Mouse (Mus musculus) heart, postnatal 0 days (tissue): ENCODE measurements around the gene Cox18. TPM values are rescaled to one million over a fixed set of nuclear protein-coding genes. Genes with fewer than 3 reads are reported as not detected.

Experiments
- ATAC-seq: fragments of 200-750 bp; cut with Nextera tagmentation; 2 replicates; pipeline ENCODE4 v1.8.0; 2017; ENCODE audit warnings: low read depth, moderate number of reproducible peaks, moderate library complexity; ENCODE audit not compliant: insufficient read depth
- DNase-seq: peaks from one replicate; pipeline ENCODE4 v3.0.0-alpha.2; 2016; ENCODE audit warnings: low spot score
- H3K27ac ChIP-seq: fragments of 300-500 bp; sonication (generic); 2 replicates; pipeline ENCODE4 v1.5.1; 2014; ENCODE audit warnings: low read depth, mild to moderate bottlenecking
- H3K27me3 ChIP-seq: fragments of 300-500 bp; sonication (generic); 2 replicates; pipeline ENCODE4 v1.6.1; 2014; ENCODE audit warnings: low read length, mixed read lengths; ENCODE audit not compliant: control insufficient read depth, insufficient read depth
- H3K36me3 ChIP-seq: fragments of 300-500 bp; sonication (generic); replicated peaks from 2 replicates; pipeline ENCODE4 v1.6.1; 2014; ENCODE audit warnings: low read length, mixed read lengths; ENCODE audit not compliant: control insufficient read depth, insufficient read depth
- H3K4me1 ChIP-seq: fragments of 300-500 bp; sonication (generic); 2 replicates; pipeline ENCODE4 v1.6.1; 2014; ENCODE audit warnings: antibody characterized with exemption; ENCODE audit not compliant: control insufficient read depth, insufficient read depth
- H3K4me2 ChIP-seq: fragments of 300-500 bp; sonication (generic); 2 replicates; pipeline ENCODE4 v1.6.1; 2014; ENCODE audit warnings: low read depth, mild to moderate bottlenecking, low read length, moderate library complexity
- H3K4me3 ChIP-seq: fragments of 300-500 bp; sonication (generic); 2 replicates; pipeline ENCODE4 v1.5.1; 2014; ENCODE audit warnings: low read depth, low read length
- H3K9ac ChIP-seq: fragments of 300-500 bp; sonication (generic); replicated peaks from 2 replicates; pipeline ENCODE4 v1.6.1; 2014; ENCODE audit warnings: low read depth, low read length, mixed read lengths
- H3K9me3 ChIP-seq: fragments of 300-500 bp; sonication (generic); replicated peaks from 2 replicates; pipeline ENCODE4 v1.6.1; 2016; ENCODE audit warnings: low read length; ENCODE audit not compliant: control insufficient read depth
- CTCF ChIP-seq: IDR thresholded peaks from 2 replicates; pipeline ENCODE4 v1.5.1; 2016; ENCODE audit warnings: antibody characterized with exemption, control low read depth, low read depth
- EP300 ChIP-seq: IDR thresholded peaks from 2 replicates; pipeline ENCODE4 v1.6.1; 2016; ENCODE audit warnings: antibody characterized with exemption, low read depth
- WGBS: fragments of 180-500 bp; shearing (Covaris S2); extraction: QIAGEN DNeasy Blood & Tissue Kit; methylation state at CpG from one replicate; pipeline ENCODE4 v1.1.7; 2014; 5-methylcytosine and 5-hydroxymethylcytosine counted together
- polyA plus RNA-seq: library from polyadenylated mRNA; unstranded; fragments of >200 nt; fragmentation: Nextera tagmentation; extraction: Ambion mirVana; gene quantifications from 2 replicates; pipeline ENCODE4 v1.2.1, GENCODE M21; 2015
- total RNA-seq: library from RNA; depleted of rRNA; stranded (reverse); fragments of >200 nt; gene quantifications from 2 replicates; pipeline ENCODE4 v1.2.3, GENCODE M21; 2014; ENCODE audit warnings: low replicate concordance

The Cox18 gene
- total and polyA plus RNA-seq, 2 experiments from 2014 or later: 24.8 to 32.0 TPM

GRCm38 (mm10) chr5:90246567-90246966 is 22.8 kb upstream of the Cox18 start:
- H3K27me3 ChIP-seq: no peaks in the 10 kb centered on the region
- DNase-seq: no peak
- no peaks in the 10 kb centered on the region for H3K4me1 ChIP-seq
- peaks cover 76% of the 10 kb centered on the region for H3K36me3 ChIP-seq
- H3K4me3 ChIP-seq: no peak overlapping the region
- no peak for TF ChIP-seq EP300
- no peak for TF ChIP-seq CTCF
- H3K4me2 ChIP-seq: no peak overlapping the region
- no peak for ATAC-seq
- no peak overlapping the region for H3K9ac ChIP-seq
- 69% methylated on average over 4 of the region's 4 CpGs for WGBS
- no peak overlapping the region for H3K27ac ChIP-seq
- H3K9me3 ChIP-seq: no peaks in the 10 kb centered on the region

- Histone ChIP-seq H3K4me2 (no peak overlapping the region), H3K27ac (no peak overlapping the region), H3K27me3 (no peaks in the 10 kb centered on the region), H3K9me3 (no peaks in the 10 kb centered on the region), H3K9ac (no peak overlapping the region), H3K36me3 (peaks cover 73% of the 10 kb centered on the region), H3K4me3 (no peak overlapping the region), H3K4me1 (no peaks in the 10 kb centered on the region)
- no peak for TF ChIP-seq CTCF
- no peak for TF ChIP-seq EP300
- DNase-seq: no peak
- 42% methylated on average over 4 of the region's 4 CpGs for WGBS
- ATAC-seq: no peak
Measured at GRCm38 (mm10) chr5:90245416-90245815, 21.6 kb upstream of the Cox18 start.

- H3K36me3 ChIP-seq: peaks cover 90% of the 10 kb centered on the region
- no peak overlapping the region for H3K9ac ChIP-seq
- no peak overlapping the region for H3K4me3 ChIP-seq
- no peaks in the 10 kb centered on the region for H3K27me3 ChIP-seq
- no peak for ATAC-seq
- no peak overlapping the region for H3K27ac ChIP-seq
- H3K4me2 ChIP-seq: no peak overlapping the region
- DNase-seq: no peak
- H3K9me3 ChIP-seq: no peaks in the 10 kb centered on the region
- no peaks in the 10 kb centered on the region for H3K4me1 ChIP-seq
- WGBS: 94% methylated on average over 8 of the region's 8 CpGs
- no peak for TF ChIP-seq EP300
- TF ChIP-seq CTCF: no peak
Measured at GRCm38 (mm10) chr5:90235217-90235616, 11.4 kb upstream of the Cox18 start.

- Histone ChIP-seq H3K36me3 (peaks cover 91% of the 10 kb centered on the region), H3K27ac (no peak overlapping the region), H3K4me1 (no peaks in the 10 kb centered on the region), H3K9ac (no peak overlapping the region), H3K27me3 (no peaks in the 10 kb centered on the region), H3K4me2 (no peak overlapping the region), H3K9me3 (no peaks in the 10 kb centered on the region), H3K4me3 (no peak overlapping the region)
- TF ChIP-seq CTCF (no peak), EP300 (no peak)
- WGBS: 93% methylated on average over 4 of the region's 4 CpGs
- ATAC-seq (no peak), DNase-seq (no peak)
Measured at GRCm38 (mm10) chr5:90233305-90233704, 9.5 kb upstream of the Cox18 start.

- TF ChIP-seq CTCF (no peak), EP300 (no peak)
- H3K36me3 ChIP-seq: peaks cover 81% of the 10 kb centered on the region
- ATAC-seq: no peak
Measured at GRCm38 (mm10) chr5:90229760-90230159, 6.0 kb upstream of the Cox18 start.

GRCm38 (mm10) chr5:90226696-90227095 is 2.9 kb upstream of the Cox18 start:
- WGBS: 88% methylated on average over 3 of the region's 3 CpGs
- Histone ChIP-seq H3K4me3 (no peak overlapping the region), H3K9ac (no peak overlapping the region), H3K9me3 (no peaks in the 10 kb centered on the region), H3K27me3 (no peaks in the 10 kb centered on the region), H3K36me3 (peaks cover 57% of the 10 kb centered on the region), H3K4me2 (no peak overlapping the region), H3K27ac (no peak overlapping the region), H3K4me1 (peaks cover 7% of the 10 kb centered on the region)
- ATAC-seq (no peak), DNase-seq (no peak)
- no peak for TF ChIP-seq CTCF
- no peak for TF ChIP-seq EP300

More at GRCm38 (mm10) chr5:90229760-90230159, 6.0 kb upstream of the Cox18 start:
- Histone ChIP-seq H3K4me3 (no peak overlapping the region), H3K9me3 (no peaks in the 10 kb centered on the region), H3K9ac (no peak overlapping the region), H3K4me1 (no peaks in the 10 kb centered on the region), H3K4me2 (no peak overlapping the region), H3K27ac (no peak overlapping the region), H3K27me3 (no peaks in the 10 kb centered on the region)
- WGBS: 93% methylated on average over 2 of the region's 2 CpGs
- no peak for DNase-seq
